Mouse (Mus musculus) E14TG2a.4 (cell line): Measurements from ENCODE around the gene Gstcd.

Experiments
- CTCF ChIP-seq: conservative IDR thresholded peaks from 2 replicates; pipeline ENCODE4 v1.5.1; 2014; ENCODE audit warnings: low read length
- POU5F1 ChIP-seq: IDR thresholded peaks from 2 replicates; pipeline ENCODE4 v1.6.1; 2014; ENCODE audit warnings: low read length, borderline replicate concordance

DNA sequence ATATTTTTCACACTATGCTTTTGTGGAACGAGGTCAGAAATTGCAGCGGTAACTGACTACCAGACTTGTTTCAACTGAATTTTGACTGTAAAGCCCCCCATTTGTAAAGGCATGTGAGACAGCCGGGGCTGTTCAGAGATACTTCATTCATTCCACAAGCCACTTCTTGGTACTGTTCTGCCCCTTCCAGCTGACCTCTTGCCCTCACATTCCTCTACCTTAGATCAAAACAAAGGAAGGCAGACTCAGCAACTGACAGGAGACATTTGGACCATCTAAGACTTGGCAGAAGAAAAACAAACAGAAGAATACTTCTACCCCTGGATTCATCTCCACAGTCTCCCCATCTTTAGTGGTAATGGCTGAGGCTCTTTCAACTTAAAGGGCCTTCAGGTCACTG, 147.2 kb downstream of the Gstcd start:
- TF ChIP-seq CTCF (no peak), POU5F1 (no peak)
